Mouse (Mus musculus): ENCODE results near the gene Adgrb3. TPM values are rescaled to one million over a fixed set of nuclear protein-coding genes. Genes with fewer than 3 reads are reported as not detected.

Gene Adgrb3
- total and polyA plus RNA-seq, 2 experiments = not detected

GRCm38 (mm10) chr1:25826771-25827170 lies 2.7 kb downstream of the Adgrb3 start:
- Histone ChIP-seq H3K9ac (ENCODE audit: low read depth, low read length) (no peak overlapping the region), H3K79me2 (ENCODE audit: control insufficient read depth, insufficient read depth, low read length) (no peaks in the 10 kb centered on the region), H3K27ac (replicated peaks; ENCODE audit: insufficient read depth, low read depth, low read length) (no peak overlapping the region), H3K36me3 (ENCODE audit: control insufficient read depth, insufficient read depth, low read length) (no peaks in the 10 kb centered on the region), H3K4me1 (ENCODE audit: control insufficient read depth, insufficient read depth, low read length) (no peaks in the 10 kb centered on the region), H3K27me3 (ENCODE audit: control insufficient read depth, insufficient read depth, low read length) (no peaks in the 10 kb centered on the region), H3K4me3 (ENCODE audit: insufficient read depth, low read depth, low read length) (no peak overlapping the region)
- 13% methylated on average over 7 of the region's 7 CpGs for WGBS
- no peak for DNase-seq (ENCODE audit: extremely low read depth, low read depth, low spot score)
- TF ChIP-seq POLR2A (IDR thresholded peaks at IDR 0.05; ENCODE audit: extremely low read depth, insufficient read depth, low read length) = no peak
- TF ChIP-seq CTCF (IDR thresholded peaks at IDR 0.05; ENCODE audit: low read depth, low read length) = no peak

- 42% methylated on average over 4 of the region's 4 CpGs for WGBS
- Histone ChIP-seq H3K9ac (ENCODE audit: low read depth, low read length) (no peak overlapping the region), H3K4me1 (ENCODE audit: control insufficient read depth, insufficient read depth, low read length) (no peaks in the 10 kb centered on the region), H3K36me3 (ENCODE audit: control insufficient read depth, insufficient read depth, low read length) (no peaks in the 10 kb centered on the region), H3K4me3 (ENCODE audit: insufficient read depth, low read depth, low read length) (no peak overlapping the region), H3K79me2 (ENCODE audit: control insufficient read depth, insufficient read depth, low read length) (no peaks in the 10 kb centered on the region), H3K27ac (replicated peaks; ENCODE audit: insufficient read depth, low read depth, low read length) (no peak overlapping the region), H3K27me3 (ENCODE audit: control insufficient read depth, insufficient read depth, low read length) (no peaks in the 10 kb centered on the region)
- no peak for TF ChIP-seq CTCF (IDR thresholded peaks at IDR 0.05; ENCODE audit: low read depth, low read length)
- TF ChIP-seq POLR2A (IDR thresholded peaks at IDR 0.05; ENCODE audit: extremely low read depth, insufficient read depth, low read length) = no peak
- no peak for DNase-seq (ENCODE audit: extremely low read depth, low read depth, low spot score)
Measured at GRCm38 (mm10) chr1:25824626-25825025, 4.9 kb downstream of the Adgrb3 start.

GRCm38 (mm10) chr1:25823961-25824360 lies 5.5 kb downstream of the Adgrb3 start:
- WGBS = 73% methylated on average over 10 of the region's 10 CpGs
- no peak for DNase-seq (ENCODE audit: extremely low read depth, low read depth, low spot score)
- H3K9ac ChIP-seq (ENCODE audit: low read depth, low read length) = no peak overlapping the region
- H3K27ac ChIP-seq (replicated peaks; ENCODE audit: insufficient read depth, low read depth, low read length) = no peak overlapping the region
- no peaks in the 10 kb centered on the region for H3K27me3 ChIP-seq (ENCODE audit: control insufficient read depth, insufficient read depth, low read length)
- H3K79me2 ChIP-seq (ENCODE audit: control insufficient read depth, insufficient read depth, low read length) = no peaks in the 10 kb centered on the region
- H3K4me1 ChIP-seq (ENCODE audit: control insufficient read depth, insufficient read depth, low read length) = no peaks in the 10 kb centered on the region
- H3K4me3 ChIP-seq (ENCODE audit: insufficient read depth, low read depth, low read length) = no peak overlapping the region
- TF ChIP-seq POLR2A (IDR thresholded peaks at IDR 0.05; ENCODE audit: extremely low read depth, insufficient read depth, low read length) = no peak
- TF ChIP-seq CTCF (IDR thresholded peaks at IDR 0.05; ENCODE audit: low read depth, low read length) = no peak
- H3K36me3 ChIP-seq (ENCODE audit: control insufficient read depth, insufficient read depth, low read length) = no peaks in the 10 kb centered on the region

- Histone ChIP-seq H3K9ac (ENCODE audit: low read depth, low read length) (no peak overlapping the region), H3K27me3 (ENCODE audit: control insufficient read depth, insufficient read depth, low read length) (no peaks in the 10 kb centered on the region), H3K27ac (replicated peaks; ENCODE audit: insufficient read depth, low read depth, low read length) (no peak overlapping the region), H3K36me3 (ENCODE audit: control insufficient read depth, insufficient read depth, low read length) (no peaks in the 10 kb centered on the region), H3K79me2 (ENCODE audit: control insufficient read depth, insufficient read depth, low read length) (no peaks in the 10 kb centered on the region), H3K4me1 (ENCODE audit: control insufficient read depth, insufficient read depth, low read length) (no peaks in the 10 kb centered on the region), H3K4me3 (ENCODE audit: insufficient read depth, low read depth, low read length) (no peak overlapping the region)
- TF ChIP-seq CTCF (IDR thresholded peaks at IDR 0.05; ENCODE audit: low read depth, low read length) (no peak), POLR2A (IDR thresholded peaks at IDR 0.05; ENCODE audit: extremely low read depth, insufficient read depth, low read length) (no peak)
- WGBS = 76% methylated on average over 1 of the region's 1 CpGs
- DNase-seq (ENCODE audit: extremely low read depth, low read depth, low spot score) = no peak
Measured at GRCm38 (mm10) chr1:25815491-25815890, 14.0 kb downstream of the Adgrb3 start.

GRCm38 (mm10) chr1:25778784-25779183 lies 50.7 kb downstream of the Adgrb3 start:
- WGBS = 59% methylated on average over 1 of the region's 1 CpGs
- H3K79me2 ChIP-seq (ENCODE audit: control insufficient read depth, insufficient read depth, low read length) = no peaks in the 10 kb centered on the region
- H3K36me3 ChIP-seq (ENCODE audit: control insufficient read depth, insufficient read depth, low read length) = no peaks in the 10 kb centered on the region
- no peak overlapping the region for H3K27ac ChIP-seq (replicated peaks; ENCODE audit: insufficient read depth, low read depth, low read length)
- no peak for TF ChIP-seq POLR2A (IDR thresholded peaks at IDR 0.05; ENCODE audit: extremely low read depth, insufficient read depth, low read length)
- no peak for TF ChIP-seq CTCF (IDR thresholded peaks at IDR 0.05; ENCODE audit: low read depth, low read length)
- no peak overlapping the region for H3K4me3 ChIP-seq (ENCODE audit: insufficient read depth, low read depth, low read length)
- no peaks in the 10 kb centered on the region for H3K4me1 ChIP-seq (ENCODE audit: control insufficient read depth, insufficient read depth, low read length)
- DNase-seq (ENCODE audit: extremely low read depth, low read depth, low spot score) = no peak
- H3K27me3 ChIP-seq (ENCODE audit: control insufficient read depth, insufficient read depth, low read length) = no peaks in the 10 kb centered on the region
- H3K9ac ChIP-seq (ENCODE audit: low read depth, low read length) = no peak overlapping the region

- H3K36me3 ChIP-seq (ENCODE audit: control insufficient read depth, insufficient read depth, low read length) = no peaks in the 10 kb centered on the region
- DNase-seq (ENCODE audit: extremely low read depth, low read depth, low spot score) = no peak
- no peaks in the 10 kb centered on the region for H3K79me2 ChIP-seq (ENCODE audit: control insufficient read depth, insufficient read depth, low read length)
- H3K9ac ChIP-seq (ENCODE audit: low read depth, low read length) = no peak overlapping the region
- no peak for TF ChIP-seq POLR2A (IDR thresholded peaks at IDR 0.05; ENCODE audit: extremely low read depth, insufficient read depth, low read length)
- no peak for TF ChIP-seq CTCF (IDR thresholded peaks at IDR 0.05; ENCODE audit: low read depth, low read length)
- no peak overlapping the region for H3K27ac ChIP-seq (replicated peaks; ENCODE audit: insufficient read depth, low read depth, low read length)
- H3K4me3 ChIP-seq (ENCODE audit: insufficient read depth, low read depth, low read length) = no peak overlapping the region
- H3K27me3 ChIP-seq (ENCODE audit: control insufficient read depth, insufficient read depth, low read length) = no peaks in the 10 kb centered on the region
- H3K4me1 ChIP-seq (ENCODE audit: control insufficient read depth, insufficient read depth, low read length) = no peaks in the 10 kb centered on the region
- 71% methylated on average over 4 of the region's 4 CpGs for WGBS
Measured at GRCm38 (mm10) chr1:25777459-25777858, 52.0 kb downstream of the Adgrb3 start.
